Mouse (Mus musculus): ENCODE measurements around the gene Scn8a.

Scn8a gene

GRCm38 (mm10) chr15:100879073-100879472 is 9.4 kb downstream of the Scn8a start:
- no peak for DNase-seq (ENCODE audit: low read depth in 1 of 2, low spot score in 2 of 2)

- no peak for DNase-seq (ENCODE audit: low read depth in 1 of 2, low spot score in 2 of 2)
Observed at GRCm38 (mm10) chr15:100881385-100881784, 11.7 kb downstream of the Scn8a start.

DNA sequence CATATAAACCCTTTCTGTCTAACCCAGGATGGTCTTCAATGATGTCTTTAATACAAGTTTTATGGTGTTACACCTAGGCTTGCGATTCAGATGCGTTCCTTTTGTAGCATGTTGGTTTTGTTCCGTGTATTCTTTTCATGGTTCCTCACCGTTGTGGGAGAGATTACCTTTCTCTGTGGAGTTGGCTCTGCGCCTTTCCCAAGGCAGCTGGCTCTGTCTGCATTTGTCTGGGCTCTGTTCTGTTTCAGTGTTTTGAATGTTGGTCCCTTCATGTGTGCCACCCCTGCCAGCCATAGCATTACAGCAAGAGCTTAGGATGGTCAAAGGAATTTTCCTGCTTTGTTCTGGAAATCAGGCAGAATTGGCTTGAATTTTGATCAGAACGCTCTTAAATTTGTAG is 14.8 kb downstream of the Scn8a start:
- DNase-seq (ENCODE audit: low read depth in 1 of 2, low spot score in 2 of 2), result no peak

DNA sequence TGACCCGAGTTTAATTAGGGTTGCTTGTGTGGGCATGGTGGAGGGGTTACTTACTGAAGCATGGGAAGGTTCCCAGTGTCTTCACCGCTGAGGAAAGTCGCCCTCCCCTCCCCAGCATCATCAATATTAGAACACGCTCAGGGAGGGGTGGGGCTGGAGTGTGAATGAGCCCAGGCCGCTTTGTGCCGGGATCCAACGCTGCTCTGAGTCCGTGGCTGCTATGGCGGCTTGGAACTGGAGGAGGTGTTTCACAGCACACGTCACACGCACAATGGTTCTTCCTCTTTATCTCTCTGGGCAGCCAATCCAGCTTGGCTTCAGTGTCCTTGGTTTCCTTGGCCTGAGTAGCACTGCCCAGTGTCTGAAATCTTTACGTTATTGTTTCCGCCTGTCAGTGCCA is 22.3 kb downstream of the Scn8a start:
- no peak for DNase-seq (ENCODE audit: low read depth in 1 of 2, low spot score in 2 of 2)

DNA sequence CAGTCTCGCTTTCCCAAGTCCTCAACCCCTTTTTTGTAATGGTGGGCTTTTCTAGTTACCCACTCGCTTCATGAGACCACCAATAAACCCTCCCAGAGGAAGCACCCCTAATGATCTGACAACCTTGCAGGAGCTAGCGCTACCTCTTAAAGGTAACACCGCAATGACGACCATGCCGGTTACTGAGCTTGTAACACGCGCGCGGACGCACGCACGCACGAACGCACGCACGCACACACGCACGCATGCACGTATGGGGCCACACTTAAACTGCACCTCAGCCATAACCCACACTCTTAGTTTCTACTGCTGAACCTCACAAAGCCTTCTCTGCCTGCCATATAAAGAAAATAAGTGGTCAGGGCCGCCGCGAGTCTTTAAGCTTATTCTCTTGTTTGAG is 26.8 kb downstream of the Scn8a start:
- no peak for DNase-seq (ENCODE audit: low read depth in 1 of 2, low spot score in 2 of 2)

DNA sequence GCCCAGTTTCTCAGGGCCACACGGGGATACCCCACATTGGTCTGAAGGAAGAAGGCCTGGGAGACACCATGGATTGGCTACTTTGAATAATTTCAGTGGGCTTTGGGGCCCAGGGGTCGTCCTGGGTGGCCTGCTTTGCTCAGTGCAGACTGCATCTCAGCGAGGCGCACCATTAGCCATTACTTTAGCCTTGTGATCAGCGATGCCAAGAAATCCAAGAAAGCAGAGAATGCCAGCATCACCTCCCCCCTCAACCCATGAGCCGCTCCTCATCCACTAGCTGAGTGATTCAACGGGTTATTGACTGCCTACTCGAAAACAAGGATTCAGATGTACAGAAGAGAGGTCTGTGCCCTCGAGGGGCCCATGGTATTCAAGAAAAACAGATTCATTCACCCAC is 34.2 kb downstream of the Scn8a start:
- DNase-seq (ENCODE audit: low read depth in 1 of 2, low spot score in 2 of 2), result no peak

- DNase-seq (ENCODE audit: low read depth in 1 of 2, low spot score in 2 of 2), result no peak
Observed at GRCm38 (mm10) chr15:100905006-100905405, 35.3 kb downstream of the Scn8a start.

- no peak for DNase-seq (ENCODE audit: low read depth in 1 of 2, low spot score in 2 of 2)
Observed at GRCm38 (mm10) chr15:100905751-100906150, 36.1 kb downstream of the Scn8a start.

- no peak for DNase-seq (ENCODE audit: low read depth in 1 of 2, low spot score in 2 of 2)
Observed at GRCm38 (mm10) chr15:100908817-100909216, 39.2 kb downstream of the Scn8a start.

- no peak for DNase-seq (ENCODE audit: low read depth in 1 of 2, low spot score in 2 of 2)
Observed at GRCm38 (mm10) chr15:100909734-100910163, 40.1 kb downstream of the Scn8a start.

GRCm38 (mm10) chr15:100910381-100910841 is 40.8 kb downstream of the Scn8a start:
- DNase-seq (ENCODE audit: low read depth in 1 of 2, low spot score in 2 of 2), result no peak

GRCm38 (mm10) chr15:100912676-100913266 is 43.1 kb downstream of the Scn8a start:
- DNase-seq (ENCODE audit: low read depth in 1 of 2, low spot score in 2 of 2), result no peak

DNA sequence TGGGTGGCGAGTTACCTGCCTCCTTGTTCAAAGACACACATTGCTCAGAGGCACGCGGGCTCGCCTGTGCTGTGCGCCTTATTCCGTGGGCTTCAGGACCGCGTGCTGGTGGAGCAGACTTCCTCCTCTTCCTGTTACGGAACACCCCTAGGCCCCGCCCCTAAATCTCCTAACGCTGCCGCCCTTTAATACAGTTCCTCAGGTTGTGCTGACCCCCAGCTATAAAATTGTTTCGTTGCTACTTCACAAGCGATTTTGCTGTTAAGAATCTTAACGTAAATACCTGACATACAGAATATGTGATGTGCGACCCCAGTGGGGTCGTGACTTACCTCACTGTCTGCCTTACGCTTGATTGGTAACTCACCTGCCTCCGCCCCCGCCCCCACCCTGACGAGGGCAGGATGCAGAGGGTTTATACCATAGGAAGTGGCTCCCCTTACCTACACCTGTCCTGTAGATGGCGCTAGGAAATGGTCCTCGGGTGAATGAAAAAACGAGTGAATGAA is 45.1 kb downstream of the Scn8a start:
- DNase-seq (ENCODE audit: low read depth in 1 of 2, low spot score in 2 of 2), result no peak

DNA sequence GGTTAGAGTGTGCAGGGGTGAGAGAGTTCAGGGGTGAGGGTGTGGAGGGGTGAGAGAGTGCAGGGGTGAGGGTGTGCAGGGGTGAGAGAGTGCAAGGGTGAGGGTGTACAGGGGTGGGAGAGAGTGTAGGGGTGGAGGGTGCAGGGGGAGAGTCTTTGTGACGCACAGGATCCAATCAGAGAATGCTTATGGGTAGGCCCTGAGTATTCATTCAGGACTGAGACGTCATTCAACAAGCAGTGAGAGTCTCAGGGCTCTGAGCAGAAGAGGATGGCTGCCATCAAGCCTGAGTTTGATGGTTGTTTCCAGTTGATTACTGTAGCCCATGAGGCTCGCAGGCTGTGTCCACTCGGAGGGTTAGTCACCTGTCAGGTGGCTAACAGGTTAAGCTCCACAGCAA is 48.4 kb downstream of the Scn8a start:
- DNase-seq (ENCODE audit: low read depth in 1 of 2, low spot score in 2 of 2), result no peak

GRCm38 (mm10) chr15:100922210-100922609 is 52.6 kb downstream of the Scn8a start:
- DNase-seq (ENCODE audit: low read depth in 1 of 2, low spot score in 2 of 2), result no peak

DNA sequence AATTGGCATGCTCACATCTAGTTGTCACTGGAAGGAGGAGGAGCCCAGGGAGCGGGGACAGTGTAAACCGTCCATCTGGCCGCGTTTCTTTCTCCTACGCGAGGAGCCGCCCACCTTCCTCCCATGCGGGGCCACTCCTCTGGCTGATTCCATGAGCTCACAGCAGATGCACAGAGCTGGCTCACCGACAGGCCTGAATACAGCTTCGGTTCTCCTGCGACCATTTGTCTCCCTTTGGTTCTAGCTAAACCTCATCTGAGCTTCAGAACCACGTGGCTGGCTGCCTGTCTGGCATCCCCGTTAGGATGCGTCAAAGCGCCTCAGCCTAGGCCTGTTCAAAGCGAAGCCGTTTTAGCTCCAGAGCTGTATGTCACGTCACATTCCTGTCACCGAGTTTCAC is 53.8 kb downstream of the Scn8a start:
- DNase-seq (ENCODE audit: low read depth in 1 of 2, low spot score in 2 of 2), result no peak

DNA sequence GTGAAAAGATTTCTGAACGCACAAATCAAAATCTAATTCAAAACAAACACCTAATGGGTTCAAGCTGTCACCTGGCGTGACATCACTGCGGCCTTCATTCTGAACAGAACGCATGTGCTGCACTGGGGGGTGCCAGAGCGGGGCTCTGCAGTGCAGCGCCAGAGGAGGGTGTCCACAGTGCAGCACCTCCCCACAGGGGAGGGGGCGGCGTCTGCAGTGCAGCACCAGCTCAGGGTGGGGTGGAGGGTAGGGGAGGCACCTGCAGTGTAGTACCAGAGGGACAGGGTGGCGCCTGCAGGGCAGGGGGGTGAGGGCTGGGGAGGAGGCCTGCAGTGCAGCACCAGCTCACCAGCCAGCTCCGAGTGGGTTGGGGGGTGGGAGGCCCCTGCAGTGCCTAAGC is 55.3 kb downstream of the Scn8a start:
- DNase-seq (ENCODE audit: low read depth in 1 of 2, low spot score in 2 of 2), result no peak

GRCm38 (mm10) chr15:100930477-100930876 is 60.8 kb downstream of the Scn8a start:
- no peak for DNase-seq (ENCODE audit: low read depth in 1 of 2, low spot score in 2 of 2)

GRCm38 (mm10) chr15:100936176-100936575 is 66.5 kb downstream of the Scn8a start:
- DNase-seq (ENCODE audit: low read depth in 1 of 2, low spot score in 2 of 2), result no peak

DNA sequence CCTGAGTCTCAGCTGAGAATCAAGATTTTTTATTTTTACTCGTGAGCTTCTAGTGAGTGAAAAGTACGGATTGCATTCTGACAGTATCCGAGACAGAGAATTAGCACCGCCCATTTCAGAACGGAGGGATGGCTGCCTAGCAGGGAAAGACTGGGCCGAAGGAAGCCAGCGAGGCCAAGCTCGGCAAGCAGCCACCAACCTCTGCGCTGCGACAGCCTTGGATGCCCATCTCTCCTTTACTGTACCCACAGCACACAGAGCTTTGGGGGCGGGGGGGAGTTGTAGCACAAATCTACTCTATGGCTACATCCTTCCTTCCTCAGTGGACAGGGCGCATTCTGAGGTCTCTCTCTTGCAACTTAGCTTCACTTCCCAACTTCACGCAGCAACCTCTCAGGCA is 78.7 kb downstream of the Scn8a start:
- no peak for DNase-seq (ENCODE audit: low read depth in 1 of 2, low spot score in 2 of 2)

- DNase-seq (ENCODE audit: low read depth in 1 of 2, low spot score in 2 of 2), result no peak
Observed at GRCm38 (mm10) chr15:100949169-100949568, 79.5 kb downstream of the Scn8a start.

- DNase-seq (ENCODE audit: low read depth in 1 of 2, low spot score in 2 of 2), result no peak
Observed at GRCm38 (mm10) chr15:100951491-100951890, 81.8 kb downstream of the Scn8a start.

DNA sequence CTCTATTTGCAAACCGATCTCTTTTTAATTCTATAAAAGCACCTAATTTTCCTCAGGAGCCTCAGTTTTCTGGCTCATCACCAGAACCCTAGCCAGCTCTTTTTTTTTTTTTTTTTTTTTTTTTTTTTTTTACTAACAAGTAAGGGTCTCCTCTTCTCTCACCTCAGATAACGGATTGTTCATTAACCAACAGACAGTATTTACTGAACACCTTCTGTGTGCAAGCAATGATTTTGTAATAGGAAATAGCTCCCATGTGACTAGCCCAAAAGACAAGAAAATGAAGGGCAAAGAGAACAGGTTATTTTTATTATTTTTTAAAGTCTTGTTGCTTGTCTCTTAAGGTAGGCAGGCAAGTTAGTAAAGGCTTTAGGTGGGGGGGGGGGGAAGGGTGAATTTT is 82.6 kb downstream of the Scn8a start:
- no peak for DNase-seq (ENCODE audit: low read depth in 1 of 2, low spot score in 2 of 2)
